Mouse (Mus musculus) embryonic fibroblast, embryonic 13.5 days (primary cell): Measurements from ENCODE around the gene Plcl1.

Source experiments
- CTCF ChIP-seq: IDR thresholded peaks from 2 replicates; pipeline ENCODE4 v1.5.1; 2011; ENCODE audit warnings: mild to moderate bottlenecking, control low read depth, low read length, moderate library complexity, borderline replicate concordance; ENCODE audit not compliant: insufficient read depth
- POLR2A ChIP-seq: IDR thresholded peaks from 2 replicates; pipeline ENCODE4 v1.6.1; 2011; ENCODE audit warnings: low read depth, mild to moderate bottlenecking, control low read depth, low read length, moderate library complexity

GRCm38 (mm10) chr1:55430587-55430986 is 24.9 kb downstream of the Plcl1 start:
- no peak for TF ChIP-seq CTCF
- TF ChIP-seq POLR2A: no peak
